Mouse (Mus musculus): ENCODE results near the gene Rps27l.

Rps27l gene

GRCm38 (mm10) chr9:66920488-66921279 lies 25.2 kb upstream of the Rps27l start:
- DNase-seq (ENCODE audit: low read depth, low spot score), result no peak

GRCm38 (mm10) chr9:66922076-66922475 lies 23.8 kb upstream of the Rps27l start:
- no peak for DNase-seq (ENCODE audit: low read depth, low spot score)

- DNase-seq (ENCODE audit: low read depth, low spot score), result no peak
Observed at GRCm38 (mm10) chr9:66925853-66926252, 20.0 kb upstream of the Rps27l start.

- DNase-seq (ENCODE audit: low read depth, low spot score), result no peak
Observed at GRCm38 (mm10) chr9:66927696-66928402, 18.0 kb upstream of the Rps27l start.

- no peak for DNase-seq (ENCODE audit: low read depth, low spot score)
Observed at GRCm38 (mm10) chr9:66930351-66930750, 15.5 kb upstream of the Rps27l start.

GRCm38 (mm10) chr9:66933869-66934808 lies 11.7 kb upstream of the Rps27l start:
- no peak for DNase-seq (ENCODE audit: low read depth, low spot score)

- no peak for DNase-seq (ENCODE audit: low read depth, low spot score)
Observed at GRCm38 (mm10) chr9:66937507-66937906, 8.4 kb upstream of the Rps27l start.

GRCm38 (mm10) chr9:66938836-66939235 lies 7.0 kb upstream of the Rps27l start:
- DNase-seq (ENCODE audit: low read depth, low spot score), result peak; percentile 61

- no peak for DNase-seq (ENCODE audit: low read depth, low spot score)
Observed at GRCm38 (mm10) chr9:66945161-66945560, 725 bp upstream of the Rps27l start.

- DNase-seq (ENCODE audit: low read depth, low spot score), result no peak
Observed at GRCm38 (mm10) chr9:66948536-66948935, 2.6 kb downstream of the Rps27l start.

- DNase-seq (ENCODE audit: low read depth, low spot score), result no peak
Observed at GRCm38 (mm10) chr9:66952321-66952720, 6.4 kb downstream of the Rps27l start.

GRCm38 (mm10) chr9:66952886-66953285 lies 7.0 kb downstream of the Rps27l start:
- DNase-seq (ENCODE audit: low read depth, low spot score), result no peak

GRCm38 (mm10) chr9:66957451-66957850 lies 11.6 kb downstream of the Rps27l start:
- DNase-seq (ENCODE audit: low read depth, low spot score), result no peak

- DNase-seq (ENCODE audit: low read depth, low spot score), result no peak
Observed at GRCm38 (mm10) chr9:66961478-66961877, 15.6 kb downstream of the Rps27l start.

GRCm38 (mm10) chr9:66967492-66967891 lies 21.6 kb downstream of the Rps27l start:
- DNase-seq (ENCODE audit: low read depth, low spot score), result no peak

- no peak for DNase-seq (ENCODE audit: low read depth, low spot score)
Observed at GRCm38 (mm10) chr9:66971116-66971515, 25.2 kb downstream of the Rps27l start.

- DNase-seq (ENCODE audit: low read depth, low spot score), result peak; percentile 49
Observed at GRCm38 (mm10) chr9:66974721-66975225, 28.9 kb downstream of the Rps27l start.

GRCm38 (mm10) chr9:66975239-66975645 lies 29.4 kb downstream of the Rps27l start, which contains the start of gene Lactb:
Gene Lactb (minus strand): TSS chr9:66975484.
- DNase-seq (ENCODE audit: low read depth, low spot score), result peak; percentile 82

GRCm38 (mm10) chr9:66977121-66977520 lies 31.2 kb downstream of the Rps27l start:
- DNase-seq (ENCODE audit: low read depth, low spot score), result no peak

GRCm38 (mm10) chr9:66977982-66978381 lies 32.1 kb downstream of the Rps27l start:
- DNase-seq (ENCODE audit: low read depth, low spot score), result no peak

GRCm38 (mm10) chr9:66978468-66978867 lies 32.6 kb downstream of the Rps27l start:
- no peak for DNase-seq (ENCODE audit: low read depth, low spot score)

GRCm38 (mm10) chr9:66980458-66980857 lies 34.6 kb downstream of the Rps27l start:
- peak; percentile 61 for DNase-seq (ENCODE audit: low read depth, low spot score)

Data from retina, postnatal 7 days (tissue).